Mouse (Mus musculus): ENCODE results near the gene F8. TPM values are rescaled to one million over a fixed set of nuclear protein-coding genes. Genes with fewer than 3 reads are reported as not detected.
"Not testable (repeated sequence)": the region's sequence is repeated elsewhere in the genome, so short reads cannot be mapped to it uniquely, and the experiment has no call there.

F8 gene
- polyA plus RNA-seq, 1 experiment from 2014 or later, result 1.1 TPM

DNA sequence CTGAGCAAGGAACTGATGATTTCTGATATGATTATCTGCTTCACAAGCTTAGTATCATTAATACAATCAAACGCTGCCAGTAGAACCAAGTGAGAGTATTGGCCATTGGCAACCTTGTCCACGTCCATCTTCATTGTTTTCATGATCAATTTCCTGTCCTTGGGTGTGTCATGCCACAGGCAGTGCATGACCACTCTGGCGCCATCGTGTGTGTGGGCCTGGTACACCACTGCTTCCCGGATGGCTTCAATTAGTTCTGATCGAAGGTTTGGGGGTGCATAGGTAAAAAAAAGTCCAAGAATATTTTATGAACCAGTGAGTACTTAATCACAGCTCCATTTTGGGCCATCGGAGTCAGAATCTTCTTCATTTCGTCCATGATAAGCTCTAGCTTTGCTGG, 110.7 kb downstream of the F8 start:
- H3K4me2 ChIP-seq, result no peak overlapping the region
- no peaks in the 10 kb centered on the region for H3K36me3 ChIP-seq (ENCODE audit: poor library complexity, severe bottlenecking)
- ATAC-seq, result no peak
- 70% methylated on average over 8 of the region's 8 CpGs for WGBS
- H3K27ac ChIP-seq, result no peak overlapping the region
- no peaks in the 10 kb centered on the region for H3K4me1 ChIP-seq
- H3K9me3 ChIP-seq (replicated peaks), result no peaks in the 10 kb centered on the region
- H3K27me3 ChIP-seq, result no peaks in the 10 kb centered on the region
- no peak overlapping the region for H3K9ac ChIP-seq
- H3K4me3 ChIP-seq, result no peak overlapping the region

DNA sequence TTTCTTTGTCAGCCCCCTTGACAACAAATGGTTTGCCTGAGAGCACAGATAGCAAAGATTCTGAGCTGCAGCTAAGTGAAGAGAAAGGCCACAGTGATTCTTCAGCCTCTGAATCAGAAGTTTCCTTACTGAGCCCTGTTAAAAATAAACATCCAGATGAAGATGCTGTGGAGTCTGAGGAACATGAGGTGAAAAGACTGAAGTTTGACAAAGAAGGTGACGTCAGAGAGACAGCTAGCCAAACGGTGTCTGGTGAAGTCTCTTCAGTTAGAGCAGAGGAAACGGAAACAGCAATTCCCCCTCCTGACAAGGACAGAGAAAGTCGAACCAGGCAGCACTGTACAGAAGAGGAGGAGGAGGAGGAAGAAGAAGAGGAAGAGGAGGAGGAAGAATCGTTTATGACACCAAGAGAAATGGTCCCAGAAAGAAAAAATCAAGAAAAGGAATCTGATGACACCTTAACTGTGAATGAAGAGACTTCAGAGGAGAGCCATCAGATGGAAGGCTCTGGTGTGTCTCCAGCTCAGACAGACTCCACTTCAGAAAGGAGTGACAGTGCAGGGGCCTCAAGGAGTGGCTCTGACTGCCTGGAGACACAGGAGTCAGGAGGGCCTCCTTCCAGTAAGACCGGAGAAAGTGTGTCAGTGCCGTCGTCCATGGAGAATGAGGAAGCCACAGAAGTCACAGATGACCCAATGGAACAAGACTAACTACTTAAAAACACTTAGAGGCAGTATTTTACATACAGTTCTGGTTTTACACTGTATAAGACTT, 148.6 kb downstream of the F8 start:
- H3K27me3 ChIP-seq; H3K9ac ChIP-seq; H3K9me3 ChIP-seq (replicated peaks); H3K36me3 ChIP-seq (ENCODE audit: poor library complexity, severe bottlenecking); H3K4me2 ChIP-seq; ATAC-seq; H3K4me3 ChIP-seq; H3K4me1 ChIP-seq; H3K27ac ChIP-seq: not testable (repeated sequence)
- WGBS, result 55% methylated on average over 7 of the region's 8 CpGs

DNA sequence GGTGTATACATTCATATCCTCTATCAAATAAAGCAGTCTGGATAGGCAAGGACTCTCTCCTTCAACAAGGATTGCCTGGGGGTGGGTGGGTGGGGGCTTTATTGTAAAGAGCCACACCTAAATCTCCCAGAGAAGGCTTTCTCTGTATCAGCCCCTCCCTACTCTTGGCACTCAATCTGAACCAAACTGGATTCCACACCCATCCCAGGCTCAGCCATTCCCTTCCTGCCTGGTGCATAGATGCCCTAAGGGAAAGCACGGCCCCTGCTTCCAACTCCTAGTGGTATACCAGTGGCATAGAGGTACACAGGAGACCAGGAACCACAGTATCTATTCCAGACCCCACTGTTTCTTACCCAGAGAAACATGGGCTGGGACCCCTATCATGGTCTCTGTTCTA, 151.0 kb downstream of the F8 start:
- Histone ChIP-seq H3K9ac (no peak overlapping the region), H3K4me2 (no peak overlapping the region), H3K9me3 (replicated peaks) (no peaks in the 10 kb centered on the region), H3K27me3 (no peaks in the 10 kb centered on the region), H3K4me3 (no peak overlapping the region), H3K36me3 (ENCODE audit: poor library complexity, severe bottlenecking) (no peaks in the 10 kb centered on the region), H3K4me1 (no peaks in the 10 kb centered on the region), H3K27ac (no peak overlapping the region)
- no peak for ATAC-seq
- WGBS, result 90% methylated on average over 1 of the region's 1 CpGs

DNA sequence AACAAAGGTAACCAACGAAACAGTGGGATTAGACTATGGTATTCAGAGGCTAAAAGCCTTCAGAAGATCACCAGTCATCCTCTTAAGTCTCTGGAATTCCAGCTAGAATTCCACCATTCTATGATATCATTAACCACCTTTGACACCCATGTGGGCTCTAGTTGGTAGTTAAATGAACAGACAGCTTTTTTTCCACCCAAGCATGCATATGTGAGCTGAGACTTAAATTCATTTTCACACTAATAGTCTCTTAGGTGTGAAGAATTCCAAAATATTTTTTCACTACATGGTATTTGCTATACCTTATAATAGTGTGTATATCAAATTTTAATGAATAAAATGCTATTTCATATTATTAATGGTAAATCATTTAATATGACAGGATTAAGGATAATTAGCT, 218.7 kb downstream of the F8 start, which contains the start of gene Smim9:
Smim9 (minus strand) TSS at position 101 of the 400 bp plus-strand sequence.
- ATAC-seq, result no peak
- 60% methylated on average over 1 of the region's 1 CpGs for WGBS
- Histone ChIP-seq H3K27me3 (no peaks in the 10 kb centered on the region), H3K4me2 (no peak within 1 kb of the TSS), H3K9me3 (replicated peaks) (no peaks in the 10 kb centered on the region), H3K27ac (no peak within 1 kb of the TSS), H3K9ac (no peak within 1 kb of the TSS), H3K36me3 (ENCODE audit: poor library complexity, severe bottlenecking) (no peaks in the 10 kb centered on the region), H3K4me3 (no peak within 1 kb of the TSS), H3K4me1 (no peaks in the 10 kb centered on the region)

DNA sequence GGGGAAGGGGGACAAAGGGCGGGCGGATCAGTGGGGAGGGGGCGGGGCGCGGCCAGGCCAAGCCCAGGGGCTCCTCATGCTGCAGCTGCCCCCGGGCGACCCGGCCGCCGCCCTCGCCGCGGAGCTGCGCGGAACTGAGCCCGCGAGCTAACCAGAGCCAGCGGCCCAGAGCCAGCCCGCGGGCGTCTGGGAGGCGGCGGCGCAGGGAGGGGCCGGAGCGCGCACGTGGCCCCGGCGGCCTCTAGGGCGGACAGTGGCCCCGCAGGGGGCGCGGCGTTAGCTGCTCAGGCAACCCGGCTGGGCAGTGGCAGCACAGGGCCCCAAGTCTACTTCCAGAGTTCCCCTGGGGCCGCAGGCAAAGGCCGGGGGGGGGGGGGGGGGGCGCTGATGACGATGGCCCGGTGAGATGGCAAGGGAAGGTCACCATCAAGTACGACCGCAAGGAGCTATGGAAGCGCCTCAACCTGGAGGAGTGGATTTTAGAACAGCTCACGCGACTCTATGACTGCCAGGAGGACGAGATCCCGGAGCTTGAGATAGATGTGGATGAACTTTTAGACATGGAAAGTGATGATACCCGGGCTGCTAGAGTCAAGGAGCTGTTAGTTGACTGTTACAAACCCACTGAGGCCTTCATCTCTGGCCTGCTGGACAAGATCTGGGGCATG, 226.7 kb downstream of the F8 start:
- Histone ChIP-seq H3K27ac (no peak overlapping the region), H3K4me1 (no peaks in the 10 kb centered on the region), H3K4me2 (peak overlapping the region; percentile 59), H3K9me3 (replicated peaks) (no peaks in the 10 kb centered on the region), H3K9ac (peak overlapping the region; percentile 60), H3K4me3 (peak overlapping the region; percentile 46), H3K36me3 (ENCODE audit: poor library complexity, severe bottlenecking) (no peaks in the 10 kb centered on the region), H3K27me3 (no peaks in the 10 kb centered on the region)
- WGBS, result 22% methylated on average over 10 of the region's 49 CpGs
- peak; percentile 86 for ATAC-seq

DNA sequence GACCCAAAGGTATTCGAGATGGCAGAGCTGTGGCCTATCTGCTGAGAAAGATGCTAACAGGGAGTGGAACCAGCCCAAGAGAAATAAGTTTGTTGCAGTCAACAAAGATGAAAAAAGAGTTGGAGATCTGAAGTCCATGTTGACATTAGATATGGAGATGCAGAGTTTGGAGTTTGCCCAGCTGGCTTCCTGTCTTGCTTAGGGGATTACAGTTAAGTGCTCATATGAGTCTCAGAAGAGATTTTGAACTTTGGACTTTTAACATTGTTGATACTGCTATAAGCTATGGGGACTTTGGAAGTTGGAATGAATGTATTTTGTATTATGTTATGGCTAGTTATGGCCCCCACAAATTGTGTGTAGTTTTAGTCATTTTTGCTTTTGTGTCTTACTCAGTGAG, 230.2 kb downstream of the F8 start:
- Histone ChIP-seq H3K4me3 (no peak overlapping the region), H3K4me1 (no peaks in the 10 kb centered on the region), H3K36me3 (ENCODE audit: poor library complexity, severe bottlenecking) (no peaks in the 10 kb centered on the region), H3K9ac (no peak overlapping the region), H3K4me2 (no peak overlapping the region), H3K27ac (no peak overlapping the region), H3K9me3 (replicated peaks) (no peaks in the 10 kb centered on the region), H3K27me3 (no peaks in the 10 kb centered on the region)
- 65% methylated on average over 1 of the region's 1 CpGs for WGBS
- no peak for ATAC-seq

DNA sequence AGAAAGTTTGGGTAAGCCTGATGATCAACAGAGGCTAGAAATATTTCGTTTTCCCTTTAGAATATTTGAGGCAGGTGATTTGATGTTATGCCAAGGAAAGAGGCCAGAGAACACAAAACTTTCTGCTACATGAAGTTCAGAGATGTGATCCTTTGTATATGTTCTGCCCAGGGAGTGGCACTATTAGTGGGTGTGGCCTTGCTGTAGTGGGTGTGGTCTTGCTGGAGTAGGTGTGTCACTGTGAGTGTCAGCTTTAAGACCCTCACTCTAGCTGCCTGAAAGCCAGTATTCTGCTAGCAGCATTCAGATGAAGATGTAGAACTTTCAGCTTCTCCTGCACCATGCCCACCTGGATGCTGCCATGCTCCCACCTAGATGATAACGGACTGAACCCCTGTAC, 232.1 kb downstream of the F8 start:
- ATAC-seq, result no peak
- 74% methylated on average over 2 of the region's 2 CpGs for WGBS

DNA sequence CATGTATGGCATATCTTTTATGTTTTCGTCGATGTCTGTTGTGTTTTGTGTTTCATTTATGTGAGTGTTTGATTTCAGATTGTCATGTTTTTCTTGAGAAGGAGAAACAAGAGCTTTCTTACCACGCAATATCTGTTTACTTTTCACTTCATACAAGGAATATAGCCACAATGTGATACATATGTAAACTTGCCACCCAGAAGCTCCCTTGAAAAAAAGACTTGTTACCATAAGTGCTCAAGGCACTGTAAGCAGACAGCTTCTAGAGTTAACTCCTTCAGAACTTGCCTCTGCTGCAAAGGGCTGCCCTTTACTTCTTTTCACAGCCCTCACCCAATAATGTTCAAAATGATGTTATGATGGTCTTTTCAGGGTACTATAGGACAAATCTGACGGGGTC, 234.0 kb downstream of the F8 start:
- Histone ChIP-seq H3K4me1 (no peaks in the 10 kb centered on the region), H3K4me2 (no peak overlapping the region), H3K4me3 (no peak overlapping the region), H3K36me3 (ENCODE audit: poor library complexity, severe bottlenecking) (no peaks in the 10 kb centered on the region), H3K9ac (no peak overlapping the region), H3K9me3 (replicated peaks) (no peaks in the 10 kb centered on the region), H3K27ac (no peak overlapping the region), H3K27me3 (no peaks in the 10 kb centered on the region)
- WGBS, result 76% methylated on average over 4 of the region's 4 CpGs
- no peak for ATAC-seq

More for the DNA sequence above, 232.1 kb downstream of the F8 start:
- Histone ChIP-seq H3K4me2 (no peak overlapping the region), H3K9me3 (replicated peaks) (no peaks in the 10 kb centered on the region), H3K36me3 (ENCODE audit: poor library complexity, severe bottlenecking) (no peaks in the 10 kb centered on the region), H3K27ac (no peak overlapping the region), H3K27me3 (no peaks in the 10 kb centered on the region), H3K4me1 (no peaks in the 10 kb centered on the region), H3K4me3 (no peak overlapping the region), H3K9ac (no peak overlapping the region)

DNA sequence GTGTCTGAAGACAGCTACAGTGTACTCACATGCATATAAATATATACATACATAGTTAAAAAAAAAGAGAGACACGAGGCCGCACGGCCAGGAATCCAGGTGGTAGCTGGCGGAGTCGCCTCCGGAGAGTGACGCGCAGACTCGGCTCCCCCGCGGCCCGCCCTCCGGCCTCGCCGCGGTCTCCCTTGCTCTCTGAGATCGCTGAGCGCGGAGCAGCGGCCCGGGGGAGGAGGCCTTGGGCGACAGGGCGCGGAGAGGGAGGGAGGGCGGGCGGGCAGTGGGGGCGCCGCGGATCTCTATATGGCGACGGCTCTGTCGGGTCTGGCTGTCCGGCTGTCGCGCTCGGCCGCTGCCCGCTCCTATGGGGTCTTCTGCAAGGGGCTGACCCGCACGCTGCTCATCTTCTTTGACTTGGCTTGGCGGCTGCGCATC, 239.3 kb downstream of the F8 start:
- H3K27me3 ChIP-seq; H3K36me3 ChIP-seq (ENCODE audit: poor library complexity, severe bottlenecking); H3K9me3 ChIP-seq (replicated peaks); H3K27ac ChIP-seq; H3K4me1 ChIP-seq: not testable (repeated sequence)
- peak overlapping the region; percentile 54; the same call in 1 of the 2 replicates for H3K9ac ChIP-seq
- WGBS, result 20% methylated on average over 10 of the region's 42 CpGs
- peak overlapping the region; percentile 57 for H3K4me2 ChIP-seq
- peak; percentile 63 for ATAC-seq
- H3K4me3 ChIP-seq, result peak overlapping the region; percentile 34

DNA sequence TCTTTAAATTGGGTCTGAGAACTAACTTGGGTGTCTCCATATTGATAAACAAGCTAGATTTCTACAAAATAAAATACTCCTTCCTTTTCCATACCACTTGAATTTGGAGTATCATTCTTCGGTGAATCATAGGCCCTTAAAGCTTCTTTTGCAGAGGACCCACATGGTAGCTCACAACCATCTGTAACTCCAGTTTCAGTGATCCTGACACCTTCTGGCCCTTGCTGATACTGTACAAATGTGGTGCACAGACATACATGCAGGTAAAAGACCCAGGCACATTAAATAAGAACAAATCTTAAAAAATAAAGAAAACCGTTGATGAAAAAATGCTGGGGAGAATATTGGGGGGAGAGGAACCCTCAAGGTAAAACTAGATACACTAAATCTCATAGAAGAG, 244.2 kb downstream of the F8 start:
- 95% methylated on average over 2 of the region's 2 CpGs for WGBS
- Histone ChIP-seq H3K27me3 (no peaks in the 10 kb centered on the region), H3K4me1 (no peaks in the 10 kb centered on the region), H3K9me3 (replicated peaks) (no peaks in the 10 kb centered on the region), H3K4me2 (no peak overlapping the region), H3K9ac (no peak overlapping the region), H3K36me3 (ENCODE audit: poor library complexity, severe bottlenecking) (no peaks in the 10 kb centered on the region), H3K4me3 (no peak overlapping the region), H3K27ac (no peak overlapping the region)
- no peak for ATAC-seq

DNA sequence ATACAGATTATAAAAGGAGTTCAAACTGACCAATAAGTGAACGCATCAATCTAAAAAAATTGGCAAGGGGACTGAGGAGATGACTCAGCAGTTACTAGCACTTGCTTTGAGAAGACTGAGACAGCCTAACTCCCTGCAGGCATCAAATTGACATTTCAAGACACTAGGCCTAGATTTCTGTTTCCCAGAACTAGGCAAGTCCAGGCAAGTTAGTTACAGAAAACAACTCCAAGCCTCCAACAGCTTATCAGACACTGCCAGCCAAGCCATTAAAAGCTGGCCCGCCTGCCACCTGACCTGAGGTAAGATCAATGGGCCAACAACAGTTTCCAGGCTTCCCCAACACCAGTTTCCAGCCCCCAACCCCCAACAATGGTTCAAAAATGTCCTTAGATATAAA, 244.7 kb downstream of the F8 start:
- no peak overlapping the region for H3K9ac ChIP-seq
- H3K36me3 ChIP-seq (ENCODE audit: poor library complexity, severe bottlenecking), result no peaks in the 10 kb centered on the region
- H3K4me2 ChIP-seq, result no peak overlapping the region
- 76% methylated on average over 2 of the region's 2 CpGs for WGBS
- H3K27ac ChIP-seq, result no peak overlapping the region
- no peak for ATAC-seq
- no peaks in the 10 kb centered on the region for H3K27me3 ChIP-seq
- no peaks in the 10 kb centered on the region for H3K4me1 ChIP-seq
- H3K4me3 ChIP-seq, result no peak overlapping the region
- H3K9me3 ChIP-seq (replicated peaks), result no peaks in the 10 kb centered on the region

DNA sequence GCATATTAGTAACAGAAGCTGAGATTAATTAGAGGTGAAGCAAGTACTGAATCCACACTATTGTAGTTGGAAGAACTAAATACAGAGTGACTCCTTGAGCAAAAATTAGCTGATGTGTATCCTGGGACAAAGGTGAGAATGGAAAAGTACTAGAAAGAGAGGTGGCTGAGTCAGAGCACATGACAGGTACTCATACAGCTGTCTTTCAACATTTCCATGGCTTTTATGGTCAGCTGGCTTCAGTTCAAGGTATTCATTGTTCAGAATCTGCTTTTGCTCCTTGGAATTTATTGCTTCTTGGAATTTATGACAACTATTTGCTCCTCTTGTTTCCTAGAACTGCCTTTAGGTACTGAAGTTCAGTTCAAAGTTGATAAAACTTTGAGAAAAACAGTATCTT, 245.5 kb downstream of the F8 start:
- no peak for ATAC-seq
- Histone ChIP-seq H3K4me1 (no peaks in the 10 kb centered on the region), H3K27me3 (no peaks in the 10 kb centered on the region), H3K4me3 (no peak overlapping the region), H3K36me3 (ENCODE audit: poor library complexity, severe bottlenecking) (no peaks in the 10 kb centered on the region), H3K27ac (no peak overlapping the region), H3K9ac (no peak overlapping the region), H3K4me2 (no peak overlapping the region), H3K9me3 (replicated peaks) (no peaks in the 10 kb centered on the region)

All from forebrain, embryonic 13.5 days (tissue).